Mouse (Mus musculus) hindbrain, embryonic 16.5 days (tissue): Measurements from ENCODE around the gene Elp4. TPM values are rescaled to one million over a fixed set of nuclear protein-coding genes. Genes with fewer than 3 reads are reported as not detected.

Source experiments
- ATAC-seq: fragments of 200-750 bp; cut with Nextera tagmentation; 2 replicates; pipeline ENCODE4 v1.8.0; 2017; ENCODE audit warnings: moderate TSS enrichment, moderate library complexity
- H3K27ac ChIP-seq: fragments of 300-500 bp; sonication (generic); 2 replicates; pipeline ENCODE4 v1.5.1; 2014; ENCODE audit warnings: low read depth, mild to moderate bottlenecking, control low read depth, low read length, moderate library complexity
- H3K27me3 ChIP-seq: fragments of 300-500 bp; sonication (generic); replicated peaks from 2 replicates; pipeline ENCODE4 v1.6.1; 2014; ENCODE audit warnings: low read length; ENCODE audit not compliant: control insufficient read depth, insufficient read depth
- H3K36me3 ChIP-seq: fragments of 300-500 bp; sonication (generic); 2 replicates; pipeline ENCODE4 v1.6.1; 2014; ENCODE audit warnings: mild to moderate bottlenecking, low read length, moderate library complexity, mixed read lengths; ENCODE audit not compliant: control insufficient read depth, insufficient read depth
- H3K4me1 ChIP-seq: fragments of 300-500 bp; sonication (generic); 2 replicates; pipeline ENCODE4 v1.6.1; 2014; ENCODE audit warnings: low read depth, low read length; ENCODE audit not compliant: control insufficient read depth, insufficient read depth
- H3K4me2 ChIP-seq: fragments of 300-500 bp; sonication (generic); 2 replicates; pipeline ENCODE4 v1.6.1; 2014; ENCODE audit warnings: mild to moderate bottlenecking, low read length, control low read depth, moderate library complexity
- H3K4me3 ChIP-seq: fragments of 300-500 bp; sonication (generic); 2 replicates; pipeline ENCODE4 v1.5.1; 2014; ENCODE audit warnings: mild to moderate bottlenecking, low read length, control low read depth, moderate library complexity
- H3K9ac ChIP-seq: fragments of 300-500 bp; sonication (generic); 2 replicates; pipeline ENCODE4 v1.6.1; 2014; ENCODE audit warnings: low read depth, mild to moderate bottlenecking, control low read depth, low read length, moderate library complexity
- H3K9me3 ChIP-seq: fragments of 300-500 bp; sonication (generic); 2 replicates; pipeline ENCODE4 v1.6.1; 2014; ENCODE audit warnings: mild to moderate bottlenecking, low read length, moderate library complexity; ENCODE audit not compliant: control insufficient read depth
- WGBS: fragments of 180-500 bp; shearing (Covaris S2); extraction: QIAGEN DNeasy Blood & Tissue Kit; methylation state at CpG from one replicate; pipeline ENCODE4 v1.1.7; 2014; 5-methylcytosine and 5-hydroxymethylcytosine counted together
- polyA plus RNA-seq: library from polyadenylated mRNA; unstranded; fragments of >200 nt; fragmentation: Nextera tagmentation; extraction: Ambion mirVana; gene quantifications from 2 replicates; pipeline ENCODE4 v1.2.1, GENCODE M21; 2015

The Elp4 gene
- polyA plus RNA-seq, 1 experiment from 2014 or later = 42.2 TPM

DNA sequence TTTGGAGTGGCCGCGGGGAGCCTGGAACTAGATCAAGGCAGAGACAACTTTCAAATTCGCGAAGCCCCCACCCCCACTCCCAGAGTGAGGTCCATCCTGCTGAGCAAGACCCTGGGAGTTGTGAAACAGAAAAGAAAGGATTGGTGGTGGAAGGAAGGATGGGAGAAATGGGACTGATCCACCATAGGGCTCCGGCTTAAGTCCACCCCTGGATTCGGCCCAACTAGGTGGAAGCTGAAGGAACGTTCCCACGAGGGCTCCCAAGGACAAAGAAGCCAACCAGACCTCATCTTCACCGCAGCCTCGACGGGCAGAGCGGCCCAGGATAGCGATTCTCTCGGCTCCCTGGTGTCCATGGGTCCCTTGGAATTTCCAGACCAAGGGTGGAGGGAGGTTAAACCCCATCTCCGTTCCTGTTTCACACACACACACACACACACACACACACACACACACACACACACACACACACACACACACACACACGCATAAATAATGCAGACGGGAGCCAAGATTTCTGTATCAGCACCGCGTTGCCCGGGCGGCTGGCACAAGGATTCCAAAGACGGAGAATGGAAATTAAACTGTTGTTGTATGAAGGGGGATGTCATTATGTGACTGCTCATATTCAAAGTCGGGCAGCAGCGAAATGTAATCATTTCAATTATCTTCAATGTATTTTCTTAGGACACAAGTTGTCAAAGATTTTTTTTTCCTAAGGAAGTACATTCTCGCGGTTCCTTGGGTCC is 243.3 kb downstream of the Elp4 start:
- H3K27ac ChIP-seq = peak overlapping the region; percentile 56; the same call in 1 of the 2 replicates

DNA sequence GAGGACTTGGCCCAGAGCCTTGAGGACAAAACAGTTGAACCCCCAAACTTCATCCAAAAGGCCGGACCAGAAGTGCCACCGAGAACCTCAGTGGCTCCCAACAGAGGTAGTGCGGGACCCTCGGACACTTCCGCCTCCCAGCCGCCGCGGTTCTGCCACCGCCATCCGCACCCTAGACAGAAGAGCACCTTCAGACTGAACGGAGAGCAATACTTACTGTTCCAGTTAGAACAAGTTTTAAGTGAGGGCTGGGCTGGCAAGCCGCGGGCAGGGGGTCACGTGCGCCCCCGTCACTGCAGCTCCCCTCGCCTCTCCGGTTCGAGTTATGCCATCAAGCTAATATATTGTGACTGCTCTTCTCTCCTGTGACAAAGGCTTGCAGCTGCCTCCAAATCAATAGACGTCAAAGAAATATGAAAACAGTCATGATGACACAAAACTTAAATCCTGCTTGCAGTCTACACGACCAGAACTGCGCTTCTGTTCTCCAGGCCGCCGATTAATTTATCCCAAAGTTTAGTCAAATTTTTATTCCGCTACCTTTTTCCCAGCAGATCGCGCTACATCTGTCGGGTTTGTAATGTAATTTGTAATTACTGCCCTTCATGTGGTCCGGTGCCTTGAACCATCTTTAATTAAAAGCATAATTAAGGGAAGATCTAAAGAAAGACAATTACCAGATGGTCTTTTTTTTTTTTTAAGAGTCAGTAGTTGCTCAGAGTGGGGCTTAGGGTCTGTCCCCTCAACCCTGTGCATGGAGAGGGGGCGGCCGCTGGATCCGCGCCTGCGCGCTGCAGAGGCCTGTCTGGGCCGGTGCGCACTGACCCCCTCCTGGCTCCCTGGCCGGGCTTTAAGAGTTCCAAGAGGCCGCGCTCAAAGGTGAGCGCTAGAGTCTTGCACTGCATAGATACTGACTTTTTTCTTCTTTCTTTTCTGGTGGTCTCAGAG is 244.2 kb downstream of the Elp4 start:
- Histone ChIP-seq H3K9me3 (no peaks in the 10 kb centered on the region), H3K4me1 (peaks cover 3% of the 10 kb centered on the region; the same call in 1 of the 2 replicates), H3K9ac (peak overlapping the region; percentile 30; the same call in 1 of the 2 replicates), H3K27ac (no peak overlapping the region; the same call in 1 of the 2 replicates), H3K36me3 (no peaks in the 10 kb centered on the region), H3K4me2 (peak overlapping the region; percentile 49), H3K27me3 (peaks cover 58% of the 10 kb centered on the region), H3K4me3 (peak overlapping the region; percentile 22)
- peak; percentile 86 for ATAC-seq
- 2% methylated on average over 41 of the region's 41 CpGs for WGBS

More for the DNA sequence above, 243.3 kb downstream of the Elp4 start:
- peak overlapping the region; percentile 49 for H3K4me2 ChIP-seq
- H3K36me3 ChIP-seq = no peaks in the 10 kb centered on the region
- H3K4me3 ChIP-seq = peak overlapping the region; percentile 17
- ATAC-seq = 0 out of 2 replicates have a peak, but pooled peaks have one; percentile 11
- H3K9me3 ChIP-seq = no peaks in the 10 kb centered on the region
- H3K9ac ChIP-seq = no peak overlapping the region
- WGBS = under 1% methylated on average over 25 of the region's 26 CpGs
- peaks cover 3% of the 10 kb centered on the region; the same call in 1 of the 2 replicates for H3K4me1 ChIP-seq
- H3K27me3 ChIP-seq = peaks cover 66% of the 10 kb centered on the region

DNA sequence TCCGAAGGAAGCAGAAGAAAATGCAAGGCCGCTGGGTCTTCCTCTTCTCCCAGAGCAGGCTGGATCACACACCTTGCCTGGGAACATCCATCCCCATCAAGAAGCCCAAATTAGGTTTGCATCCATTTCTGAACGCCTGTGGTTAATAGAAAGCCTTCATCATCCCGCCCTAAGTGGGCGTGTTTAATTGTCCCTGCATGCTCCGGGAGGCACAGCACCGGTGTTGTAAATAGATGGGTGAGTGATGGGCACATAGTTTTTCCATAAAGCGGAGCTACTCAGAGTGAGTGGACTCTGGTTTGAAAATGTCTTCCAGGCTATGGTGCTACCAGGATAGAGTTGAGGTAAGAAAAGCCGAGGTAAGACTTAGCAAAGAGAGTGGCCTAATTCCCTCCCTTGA is 245.0 kb downstream of the Elp4 start:
- H3K4me1 ChIP-seq = peaks cover 3% of the 10 kb centered on the region; the same call in 1 of the 2 replicates
- peaks cover 50% of the 10 kb centered on the region for H3K27me3 ChIP-seq
- no peaks in the 10 kb centered on the region for H3K36me3 ChIP-seq
- no peak overlapping the region; the same call in 1 of the 2 replicates for H3K27ac ChIP-seq
- no peak overlapping the region for H3K9ac ChIP-seq
- H3K4me2 ChIP-seq = peak overlapping the region; percentile 49
- no peak overlapping the region; the same call in 1 of the 2 replicates for H3K4me3 ChIP-seq
- no peaks in the 10 kb centered on the region for H3K9me3 ChIP-seq
- WGBS = 14% methylated on average over 9 of the region's 9 CpGs
- no peak for ATAC-seq

DNA sequence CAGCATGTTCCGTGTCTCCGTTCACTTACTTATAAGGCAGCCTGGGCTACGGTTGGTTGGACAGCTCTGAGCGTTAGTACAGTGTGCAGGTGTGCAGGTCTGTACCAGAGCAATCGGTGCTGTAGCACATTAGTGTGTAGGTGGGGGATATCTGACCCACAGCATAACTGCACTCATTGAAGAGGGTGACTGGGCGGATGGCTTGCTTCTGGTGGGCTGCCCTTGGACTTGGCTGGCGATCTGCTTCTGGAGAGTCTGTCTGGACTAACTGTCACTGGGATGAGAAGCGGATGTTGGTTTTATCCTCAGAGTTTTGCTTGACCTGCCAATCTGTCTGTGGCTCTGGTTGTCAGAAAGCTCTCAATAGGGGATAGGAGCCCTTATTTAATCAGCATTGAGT is 247.9 kb downstream of the Elp4 start:
- H3K36me3 ChIP-seq = no peaks in the 10 kb centered on the region
- no peak overlapping the region for H3K9ac ChIP-seq
- no peak overlapping the region for H3K4me3 ChIP-seq
- H3K9me3 ChIP-seq = no peaks in the 10 kb centered on the region
- WGBS = 84% methylated on average over 8 of the region's 8 CpGs
- H3K27me3 ChIP-seq = peaks cover 28% of the 10 kb centered on the region
- no peak for ATAC-seq
- H3K4me2 ChIP-seq = no peak overlapping the region
- no peak overlapping the region for H3K27ac ChIP-seq
- H3K4me1 ChIP-seq = peaks cover 3% of the 10 kb centered on the region; the same call in 1 of the 2 replicates

Other genes with a start within 250 kb of the Elp4 start
- gene Pax6, start 235.7 kb downstream of the Elp4 start, polyA plus RNA-seq = 40.7 and 43.8 TPM in 2 replicates
- gene Immp1l, start 74 bp upstream of the Elp4 start, polyA plus RNA-seq = 106 TPM in 2 replicates
- 26.1 and 35.5 TPM in 2 replicates for gene Dnajc24, start 99.0 kb upstream of the Elp4 start, polyA plus RNA-seq